Mouse (Mus musculus): Measurements from ENCODE around the gene Dusp8. TPM values are rescaled to one million over a fixed set of nuclear protein-coding genes. Genes with fewer than 3 reads are reported as not detected.

Gene Dusp8
- total RNA-seq, 2 experiments from 2014 or later = 8.1 to 23.5 TPM

DNA sequence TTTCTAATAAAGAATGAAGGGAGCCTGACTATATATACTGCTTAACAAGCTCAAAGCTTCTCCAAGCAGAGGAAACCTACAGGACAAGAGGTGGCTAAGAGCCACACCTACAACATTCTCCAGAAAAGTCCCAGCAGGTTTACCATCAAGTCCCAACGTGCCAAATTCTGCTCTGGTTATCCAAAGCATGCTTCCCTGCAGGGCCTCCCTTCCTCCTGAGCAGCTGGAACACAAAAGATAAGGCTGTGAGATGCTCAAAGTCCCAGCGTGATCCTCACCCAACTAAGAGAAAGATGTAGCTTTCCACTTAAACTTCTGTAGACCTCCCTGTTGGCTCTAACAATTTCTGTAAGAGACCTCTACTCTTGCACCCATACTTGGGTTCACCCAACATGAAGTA is 36.6 kb downstream of the Dusp8 start:
- ATAC-seq (replicated peaks; ENCODE audit: low FRiP score, poor library complexity, severe bottlenecking) = peak; percentile 62

DNA sequence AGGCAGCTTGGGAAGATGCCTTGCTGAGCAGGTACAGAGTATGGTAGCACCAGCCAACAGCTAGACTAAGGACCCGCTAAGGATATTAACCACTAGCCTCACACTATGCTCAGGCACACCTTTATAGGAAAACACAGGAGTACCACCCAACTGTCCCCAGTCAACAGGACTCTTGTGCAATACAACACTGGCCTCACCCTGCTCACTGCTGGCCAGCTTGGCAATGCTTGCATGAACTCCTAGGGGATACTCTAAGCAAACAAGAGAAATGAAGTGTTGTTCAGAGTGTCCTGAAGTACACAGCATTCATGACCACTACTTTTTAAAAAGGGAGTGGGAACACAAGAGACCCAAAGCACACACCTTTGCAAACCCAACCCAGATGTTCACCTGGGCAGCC is 38.5 kb downstream of the Dusp8 start:
- no peak for ATAC-seq (replicated peaks; ENCODE audit: low FRiP score, poor library complexity, severe bottlenecking)

DNA sequence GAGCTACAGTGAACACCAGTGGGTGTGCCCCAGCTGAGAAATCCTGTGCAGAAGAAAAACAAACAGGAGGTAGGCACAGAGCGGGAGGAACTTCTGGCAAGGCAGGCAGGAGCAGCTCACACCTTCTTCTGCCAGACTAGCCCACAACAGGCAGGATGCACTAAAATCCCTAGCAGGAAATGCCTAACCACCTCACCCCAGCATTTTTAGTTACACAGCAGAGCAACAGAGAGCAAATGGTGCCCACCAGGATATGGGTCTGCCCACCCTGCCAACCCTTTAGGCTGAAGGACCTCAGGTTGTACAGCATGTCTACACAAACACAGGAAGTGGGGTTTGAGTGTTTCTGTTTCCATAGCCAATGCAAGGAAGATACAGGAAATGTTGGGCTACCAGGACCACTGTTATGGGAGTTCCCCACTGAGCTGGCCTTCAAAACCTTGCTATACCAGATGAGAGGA is 39.0 kb downstream of the Dusp8 start:
- ATAC-seq (replicated peaks; ENCODE audit: low FRiP score, poor library complexity, severe bottlenecking) = no peak

DNA sequence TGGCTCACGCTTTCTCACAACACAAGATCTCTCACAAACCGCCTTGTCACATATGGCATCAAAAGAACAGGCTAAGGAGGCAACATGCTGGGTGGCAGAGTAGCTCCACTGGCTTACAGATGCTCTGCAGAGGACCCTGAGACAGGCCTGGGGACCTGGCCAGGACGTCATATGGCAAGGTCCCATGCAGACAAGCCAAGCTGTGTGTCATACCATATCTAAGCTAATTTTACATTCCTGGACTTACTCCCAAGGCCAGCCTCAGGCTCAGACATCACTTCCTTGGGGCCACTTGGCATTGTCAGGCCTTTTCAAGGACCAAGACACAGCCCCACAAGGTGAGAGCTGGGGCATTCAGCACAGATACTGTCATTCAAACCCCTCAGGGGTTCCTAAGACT is 40.2 kb downstream of the Dusp8 start:
- ATAC-seq (replicated peaks; ENCODE audit: low FRiP score, poor library complexity, severe bottlenecking) = no peak

DNA sequence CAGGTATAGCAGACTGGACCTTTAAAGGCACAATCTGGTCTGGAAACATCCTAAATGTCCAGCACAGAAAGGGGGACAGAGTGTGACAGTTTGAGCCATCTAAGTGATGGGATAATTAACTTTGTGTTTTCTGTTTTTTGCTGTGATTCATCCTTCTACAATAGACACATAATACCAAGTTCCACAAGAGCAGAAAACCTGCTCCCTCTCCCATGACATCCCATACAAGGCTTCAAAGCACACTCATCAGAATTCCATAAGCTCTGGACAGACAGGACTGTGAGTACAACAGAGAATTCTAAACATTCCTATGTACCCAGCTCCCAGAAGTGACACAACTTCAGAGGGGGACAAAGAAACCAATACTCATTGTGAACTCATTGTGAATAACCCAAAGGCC is 45.1 kb downstream of the Dusp8 start:
- no peak for ATAC-seq (replicated peaks; ENCODE audit: low FRiP score, poor library complexity, severe bottlenecking)

DNA sequence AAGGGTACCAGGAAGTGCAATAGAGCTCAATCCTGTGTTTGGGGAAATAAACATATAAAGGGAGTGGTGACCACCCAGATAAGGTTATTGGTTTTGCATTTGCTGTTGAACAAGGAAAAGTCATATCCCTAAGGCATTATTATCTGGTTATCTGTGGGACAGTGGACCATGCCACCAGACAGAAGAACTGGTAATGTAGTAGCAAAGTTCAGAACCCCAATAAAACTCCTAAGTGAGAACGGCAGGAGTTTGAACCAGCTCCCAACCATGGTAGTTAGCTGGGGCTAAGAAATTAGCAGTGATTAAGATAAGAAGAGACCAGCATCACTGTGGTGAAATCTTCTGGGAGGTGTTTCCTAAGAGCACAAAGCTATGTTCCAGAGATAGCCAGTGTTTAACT is 49.7 kb downstream of the Dusp8 start:
- ATAC-seq (replicated peaks; ENCODE audit: low FRiP score, poor library complexity, severe bottlenecking) = no peak

DNA sequence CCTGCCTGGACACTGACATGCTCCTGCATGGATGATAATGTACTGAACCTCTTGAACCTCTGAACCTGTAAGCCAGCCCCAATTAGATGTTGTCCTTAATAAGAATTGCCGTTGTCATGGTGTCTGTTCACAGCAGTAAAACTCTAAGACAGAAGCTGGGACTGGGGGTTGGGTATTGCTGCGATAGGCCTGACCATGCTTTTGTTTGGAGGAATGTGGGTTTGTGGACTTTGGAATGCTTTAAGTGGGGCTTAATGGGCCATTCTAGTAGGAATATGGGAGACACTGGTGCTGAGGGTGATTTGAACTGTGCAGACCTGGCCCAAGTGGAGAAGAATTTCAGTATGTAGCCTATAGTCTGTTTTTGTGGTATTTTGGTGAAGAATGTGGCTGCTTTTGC is 50.3 kb downstream of the Dusp8 start:
- ATAC-seq (replicated peaks; ENCODE audit: low FRiP score, poor library complexity, severe bottlenecking) = no peak

DNA sequence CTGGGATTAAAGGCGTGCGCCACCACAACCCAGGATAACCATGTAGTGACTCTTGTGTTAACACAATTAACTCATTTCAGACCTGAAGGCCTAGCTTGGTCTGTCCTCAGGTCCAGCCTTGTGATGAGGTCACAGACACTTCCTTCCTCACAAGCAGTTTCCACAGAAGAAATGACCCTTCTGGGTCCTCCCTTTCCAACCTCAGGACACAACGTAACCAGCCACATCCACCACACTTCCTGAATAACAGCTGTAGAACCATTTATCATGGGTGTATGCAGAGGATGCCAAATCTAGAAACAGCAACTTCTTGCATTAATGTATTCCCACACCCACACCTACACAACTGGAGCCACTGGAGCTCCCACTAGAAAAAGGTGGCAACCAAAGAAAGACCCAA is 54.9 kb downstream of the Dusp8 start:
- no peak for ATAC-seq (replicated peaks; ENCODE audit: low FRiP score, poor library complexity, severe bottlenecking)

DNA sequence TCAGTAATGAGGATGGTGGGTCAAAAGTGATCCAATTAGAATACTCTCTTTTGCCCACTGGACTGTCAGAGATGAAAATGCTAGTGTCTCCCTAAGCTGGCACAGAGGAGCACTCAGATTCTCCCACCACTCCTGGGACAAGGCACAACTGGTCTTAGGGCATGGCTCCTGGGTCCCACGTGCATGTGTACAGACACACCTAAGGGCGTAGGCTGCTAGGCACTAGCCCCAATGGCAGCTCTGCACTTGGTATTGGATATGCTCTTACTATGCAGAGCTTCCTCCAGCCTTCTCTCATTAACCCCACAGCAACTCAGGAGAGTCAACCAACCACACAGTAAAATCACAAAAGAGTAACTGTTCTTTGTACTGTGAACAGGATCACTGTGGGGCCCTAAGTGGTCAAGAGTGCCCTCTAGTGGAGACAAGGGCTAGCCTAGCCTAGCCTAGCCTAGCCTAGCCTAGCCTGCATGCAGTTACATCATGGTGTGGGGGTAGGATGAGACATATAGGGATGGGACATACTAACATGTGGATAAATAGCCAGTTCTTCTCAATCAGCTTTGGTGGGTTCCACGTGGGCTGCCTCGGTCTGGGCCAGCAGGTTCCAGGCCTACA is 58.0 kb downstream of the Dusp8 start:
- ATAC-seq (replicated peaks; ENCODE audit: low FRiP score, poor library complexity, severe bottlenecking) = peak; percentile 84

DNA sequence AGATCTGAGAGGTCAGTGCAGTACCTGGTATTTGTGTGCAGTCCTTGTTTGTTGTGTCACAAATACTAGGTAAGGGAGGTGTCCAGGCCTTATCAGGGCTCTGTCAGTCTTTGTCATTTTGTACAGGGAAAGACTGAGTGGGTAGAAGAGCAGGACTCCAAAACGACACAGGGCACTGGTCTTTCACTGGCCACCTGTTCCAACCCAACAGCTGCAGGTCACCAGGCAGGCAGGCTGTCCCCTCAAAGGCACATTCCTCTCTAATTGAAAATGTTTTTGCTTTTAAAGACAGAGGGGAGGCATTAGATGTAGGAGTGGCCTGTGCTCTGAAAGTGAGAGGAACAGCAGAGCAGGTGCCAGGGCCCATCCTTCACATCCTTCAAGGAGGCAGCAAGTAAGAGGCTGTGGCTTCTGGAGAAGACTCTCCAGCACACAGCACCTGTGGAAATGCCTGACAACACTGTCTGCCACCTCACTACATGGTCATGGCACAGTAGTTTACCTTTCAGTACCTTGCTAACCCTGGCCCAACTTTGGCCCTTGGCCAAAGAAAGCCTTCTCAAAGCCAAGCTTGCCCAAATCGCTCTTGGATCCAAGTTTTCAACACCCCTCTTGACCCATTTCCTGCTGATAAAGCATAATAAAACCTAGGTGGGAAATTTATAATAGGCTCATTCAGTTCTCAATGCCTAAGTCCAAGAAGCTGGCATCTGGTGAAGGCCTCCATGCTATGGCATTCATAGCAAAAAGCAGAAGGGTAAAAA is 60.4 kb downstream of the Dusp8 start:
- no peak for ATAC-seq (replicated peaks; ENCODE audit: low FRiP score, poor library complexity, severe bottlenecking)

DNA sequence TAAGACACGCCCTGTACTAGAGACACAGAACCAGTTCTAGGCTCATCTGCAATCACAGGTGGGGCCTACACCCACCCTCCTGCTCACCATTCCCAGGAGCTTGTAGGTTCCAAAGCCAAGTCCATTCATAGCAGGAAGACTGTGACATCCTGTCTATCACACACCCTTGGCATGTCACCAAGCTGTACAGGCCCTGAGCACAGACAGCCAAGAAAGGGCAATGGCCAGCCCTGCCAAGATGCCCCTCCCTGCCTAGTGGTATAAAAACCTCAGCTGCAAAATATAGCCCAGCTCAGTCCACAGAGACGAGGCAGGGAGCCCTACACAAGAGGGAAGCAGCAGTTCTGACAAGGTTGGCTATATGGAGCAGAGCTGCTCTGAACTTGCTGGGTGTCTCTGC is 61.4 kb downstream of the Dusp8 start:
- ATAC-seq (replicated peaks; ENCODE audit: low FRiP score, poor library complexity, severe bottlenecking) = no peak

DNA sequence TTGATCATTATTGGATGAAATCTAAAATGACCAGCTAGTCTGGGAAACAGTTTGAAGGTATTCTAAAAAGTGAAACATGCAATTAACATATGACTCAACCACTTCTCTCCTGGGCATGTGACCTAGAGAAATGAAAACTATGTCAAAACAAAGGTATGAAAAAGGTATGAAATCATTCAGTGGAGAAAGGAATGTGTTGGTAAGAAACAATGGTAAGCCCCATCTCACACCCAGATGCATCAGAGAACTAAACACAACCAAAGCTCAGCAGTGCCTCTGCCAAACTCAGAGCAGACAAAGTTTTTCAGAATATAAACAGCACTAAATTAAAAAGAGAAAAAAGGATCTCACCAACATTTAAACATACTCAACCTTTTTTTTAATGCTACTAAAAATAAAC is 65.6 kb downstream of the Dusp8 start:
- no peak for ATAC-seq (replicated peaks; ENCODE audit: low FRiP score, poor library complexity, severe bottlenecking)

Other genes with a start within 250 kb of the Dusp8 start
- 45.0 and 61.6 TPM in 2 replicates for gene Tollip, start 177.3 kb downstream of the Dusp8 start, total RNA-seq (2015; ENCODE audit: low replicate concordance)
- 42.1 and 45.2 TPM in 2 replicates for gene Tollip, start 177.3 kb downstream of the Dusp8 start, total RNA-seq (2017; ENCODE audit: low replicate concordance)
- not detected in 2 replicates for gene Brsk2, start 146.1 kb downstream of the Dusp8 start, total RNA-seq (2015; ENCODE audit: low replicate concordance)
- gene Brsk2, start 146.1 kb downstream of the Dusp8 start, total RNA-seq (2017; ENCODE audit: low replicate concordance) = 0.26 TPM in 1 of 2 replicates, not detected in the other
- 74.6 and 92.6 TPM in 2 replicates for gene Mob2, start 34.8 kb downstream of the Dusp8 start, total RNA-seq (2015; ENCODE audit: low replicate concordance)
- 59.1 and 69.3 TPM in 2 replicates for gene Mob2, start 34.8 kb downstream of the Dusp8 start, total RNA-seq (2017; ENCODE audit: low replicate concordance)
- gene Gm45618, start 24.9 kb upstream of the Dusp8 start, total RNA-seq (2015; ENCODE audit: low replicate concordance) = not detected in 2 replicates
- not detected in 2 replicates for gene Gm45618, start 24.9 kb upstream of the Dusp8 start, total RNA-seq (2017; ENCODE audit: low replicate concordance)
- not detected in 2 replicates for gene Gm39115, start 40.2 kb upstream of the Dusp8 start, total RNA-seq (2015; ENCODE audit: low replicate concordance)
- not detected in 2 replicates for gene Gm39115, start 40.2 kb upstream of the Dusp8 start, total RNA-seq (2017; ENCODE audit: low replicate concordance)
- gene Gm45337, start 48.8 kb upstream of the Dusp8 start, total RNA-seq (2015; ENCODE audit: low replicate concordance) = not detected in 2 replicates
- not detected in 2 replicates for gene Gm45337, start 48.8 kb upstream of the Dusp8 start, total RNA-seq (2017; ENCODE audit: low replicate concordance)
- not detected in 2 replicates for gene Gm29735, start 61.3 kb upstream of the Dusp8 start, total RNA-seq (2015; ENCODE audit: low replicate concordance)
- not detected in 2 replicates for gene Gm29735, start 61.3 kb upstream of the Dusp8 start, total RNA-seq (2017; ENCODE audit: low replicate concordance)
- not detected in 2 replicates for gene Gm4553, start 69.9 kb upstream of the Dusp8 start, total RNA-seq (2015; ENCODE audit: low replicate concordance)
- gene Gm4553, start 69.9 kb upstream of the Dusp8 start, total RNA-seq (2017; ENCODE audit: low replicate concordance) = not detected in 2 replicates
- gene Krtap5-2, start 80.2 kb upstream of the Dusp8 start, total RNA-seq (2015; ENCODE audit: low replicate concordance) = not detected in 2 replicates
- gene Krtap5-2, start 80.2 kb upstream of the Dusp8 start, total RNA-seq (2017; ENCODE audit: low replicate concordance) = not detected in 2 replicates
- not detected in 2 replicates for gene Gm10153, start 94.5 kb upstream of the Dusp8 start, total RNA-seq (2015; ENCODE audit: low replicate concordance)
- not detected in 2 replicates for gene Gm10153, start 94.5 kb upstream of the Dusp8 start, total RNA-seq (2017; ENCODE audit: low replicate concordance)
- not detected in 2 replicates for gene Krtap5-3, start 105.5 kb upstream of the Dusp8 start, total RNA-seq (2015; ENCODE audit: low replicate concordance)
- not detected in 2 replicates for gene Krtap5-3, start 105.5 kb upstream of the Dusp8 start, total RNA-seq (2017; ENCODE audit: low replicate concordance)
- gene Gm7579, start 116.0 kb upstream of the Dusp8 start, total RNA-seq (2015; ENCODE audit: low replicate concordance) = not detected in 2 replicates
- gene Gm7579, start 116.0 kb upstream of the Dusp8 start, total RNA-seq (2017; ENCODE audit: low replicate concordance) = not detected in 2 replicates
- not detected in 2 replicates for gene Krtap5-5, start 134.1 kb upstream of the Dusp8 start, total RNA-seq (2015; ENCODE audit: low replicate concordance)
- not detected in 2 replicates for gene Krtap5-5, start 134.1 kb upstream of the Dusp8 start, total RNA-seq (2017; ENCODE audit: low replicate concordance)
- not detected in 2 replicates for gene Gm40460, start 145.2 kb upstream of the Dusp8 start, total RNA-seq (2015; ENCODE audit: low replicate concordance)
- gene Gm40460, start 145.2 kb upstream of the Dusp8 start, total RNA-seq (2017; ENCODE audit: low replicate concordance) = not detected in 2 replicates
- gene Gm2431, start 162.5 kb upstream of the Dusp8 start, total RNA-seq (2015; ENCODE audit: low replicate concordance) = not detected in 2 replicates
- gene Gm2431, start 162.5 kb upstream of the Dusp8 start, total RNA-seq (2017; ENCODE audit: low replicate concordance) = not detected in 2 replicates
- not detected in 2 replicates for gene Gm4559, start 178.5 kb upstream of the Dusp8 start, total RNA-seq (2015; ENCODE audit: low replicate concordance)
- gene Gm4559, start 178.5 kb upstream of the Dusp8 start, total RNA-seq (2017; ENCODE audit: low replicate concordance) = not detected in 2 replicates
- not detected in 2 replicates for gene Krtap5-1, start 201.3 kb upstream of the Dusp8 start, total RNA-seq (2015; ENCODE audit: low replicate concordance)
- not detected in 2 replicates for gene Krtap5-1, start 201.3 kb upstream of the Dusp8 start, total RNA-seq (2017; ENCODE audit: low replicate concordance)
- gene Krtap5-4, start 207.7 kb upstream of the Dusp8 start, total RNA-seq (2015; ENCODE audit: low replicate concordance) = not detected in 2 replicates
- gene Krtap5-4, start 207.7 kb upstream of the Dusp8 start, total RNA-seq (2017; ENCODE audit: low replicate concordance) = not detected in 2 replicates

All from erythroid progenitor cell, adult 5-6 weeks (primary cell).